28 mouse cellular contexts compared by ENCODE assay signal in the genomic region with DNA sequence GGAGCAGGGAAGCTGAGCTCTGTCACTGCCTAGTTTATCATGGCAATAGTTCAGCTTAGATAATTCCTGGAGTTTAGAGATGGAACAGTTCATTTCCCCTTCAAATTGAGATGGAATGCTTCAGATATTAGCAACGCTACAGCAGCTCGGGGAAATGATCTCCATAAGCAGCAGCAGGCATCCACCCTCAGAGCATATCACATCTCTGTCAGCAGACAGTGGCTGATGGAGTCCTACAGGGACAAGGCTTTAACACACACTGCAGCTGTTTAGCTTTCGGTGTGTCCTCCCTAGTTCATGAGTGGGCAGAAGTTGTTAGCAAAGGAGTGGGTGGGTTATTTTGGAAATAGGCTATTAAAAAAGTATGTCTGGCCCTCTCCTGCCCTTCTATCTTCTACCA. TPM values are rescaled to one million over a fixed set of nuclear protein-coding genes. Genes with fewer than 3 reads are reported as not detected.
"Had no signal": no experiment of that assay in that cellular context is flagged by ENCODE, and none has a peak within 500 bp of the region (broad histone marks: within the 10 kb centered on the region; RNA-seq: fewer than 3 reads in every experiment).

No protein-coding gene starts in this region.

- H3K9me3 ChIP-seq: heart, embryonic 13.5 days; heart, embryonic 15.5 days; kidney, embryonic 15.5 days; limb, embryonic 15.5 days had no signal

- DNase-seq: gastrocnemius, postnatal 14 days; gastrocnemius, postnatal 36 days; heart, adult 2 months; heart, postnatal 14 days; heart, postnatal 36 days; kidney, adult 11 months; kidney, adult 2 months; kidney, adult 9 months; kidney, postnatal 14 days; kidney, postnatal 36 days; layer of hippocampus, adult 9-11 months; layer of hippocampus, postnatal 36 days; left cerebral cortex, postnatal 4 days had no signal

- H3K27me3 ChIP-seq: heart, embryonic 13.5 days; heart, embryonic 15.5 days; hindbrain, embryonic 12.5 days; kidney, embryonic 15.5 days; limb, embryonic 13.5 days; limb, embryonic 15.5 days; liver, embryonic 12.5 days had no signal

- ATAC-seq: intestine, embryonic 16.5 days; liver, embryonic 12.5 days had no signal

- H3K4me3 ChIP-seq: heart, adult 2 months; heart, embryonic 13.5 days; heart, embryonic 15.5 days; hindbrain, embryonic 12.5 days; kidney, embryonic 15.5 days; limb, embryonic 13.5 days; limb, embryonic 15.5 days; liver, embryonic 12.5 days had no signal

- H3K4me1 ChIP-seq: heart, embryonic 13.5 days; heart, embryonic 15.5 days; hindbrain, embryonic 12.5 days; kidney, embryonic 15.5 days; limb, embryonic 13.5 days; limb, embryonic 15.5 days; liver, embryonic 12.5 days had no signal

- H3K27ac ChIP-seq: heart, adult 2 months; heart, embryonic 13.5 days; heart, embryonic 15.5 days; hindbrain, embryonic 12.5 days; hindbrain, embryonic 14.5 days; hindbrain, postnatal 0 days; kidney, embryonic 15.5 days; kidney, postnatal 0 days; limb, embryonic 13.5 days; limb, embryonic 15.5 days; liver, embryonic 12.5 days; liver, embryonic 14.5 days had no signal

- H3K9ac ChIP-seq: heart, embryonic 13.5 days; heart, embryonic 15.5 days; hindbrain, embryonic 12.5 days; hindbrain, embryonic 14.5 days; kidney, embryonic 15.5 days; limb, embryonic 13.5 days; limb, embryonic 15.5 days; liver, embryonic 12.5 days; liver, embryonic 14.5 days had no signal

- H3K4me2 ChIP-seq: heart, embryonic 11.5 days; heart, embryonic 13.5 days; heart, embryonic 15.5 days; hindbrain, embryonic 12.5 days; hindbrain, embryonic 14.5 days; kidney, embryonic 15.5 days; limb, embryonic 13.5 days; limb, embryonic 15.5 days; liver, embryonic 12.5 days had no signal

RNA-seq across cellular contexts. Expression of a gene that starts 53.2 kb away (rescaled TPM):
- polyA plus RNA-seq: heart, embryonic 11.5 days; heart, embryonic 13.5 days; heart, embryonic 15.5 days; heart, postnatal 0 days; liver, adult 2 months; liver, embryonic 12.5 days; liver, embryonic 14.5 days had no signal
